Mouse (Mus musculus) limb, embryonic 10.5 days (tissue): Measurements from ENCODE around the gene Gpr155. TPM values are rescaled to one million over a fixed set of nuclear protein-coding genes. Genes with fewer than 3 reads are reported as not detected.
A peak's percentile ranks its signal among the peaks of the same experiment; 100 is the strongest.

ENCODE experiments used
- DNase-seq: peaks from one replicate; pipeline ENCODE4 v3.0.0-alpha.2; 2017; ENCODE audit warnings: low spot score
- H3K27ac ChIP-seq: fragments of 300-500 bp; sonication (generic); 2 replicates; pipeline ENCODE4 v1.5.1; 2016; ENCODE audit warnings: mild to moderate bottlenecking
- H3K27me3 ChIP-seq: fragments of 300-500 bp; sonication (generic); 2 replicates; pipeline ENCODE4 v1.6.1; 2016; ENCODE audit warnings: low read depth, mild to moderate bottlenecking; ENCODE audit not compliant: poor library complexity, severe bottlenecking
- H3K36me3 ChIP-seq: fragments of 300-500 bp; sonication (generic); 2 replicates; pipeline ENCODE4 v1.6.1; 2016; ENCODE audit warnings: mild to moderate bottlenecking, moderate library complexity
- H3K4me1 ChIP-seq: fragments of 300-500 bp; sonication (generic); 2 replicates; pipeline ENCODE4 v1.6.1; 2016
- H3K4me3 ChIP-seq: fragments of 300-500 bp; sonication (generic); 2 replicates; pipeline ENCODE4 v1.5.1; 2016; ENCODE audit warnings: mild to moderate bottlenecking, moderate library complexity
- H3K9me3 ChIP-seq: fragments of 300-500 bp; sonication (generic); replicated peaks from 2 replicates; pipeline ENCODE4 v1.6.1; 2016; ENCODE audit warnings: mild to moderate bottlenecking
- WGBS: fragments of 180-500 bp; shearing (Covaris S2); methylation state at CpG from one replicate; pipeline ENCODE4 v1.1.7; 2016; 5-methylcytosine and 5-hydroxymethylcytosine counted together
- polyA plus RNA-seq: library from polyadenylated mRNA; unstranded; fragments of >200 nt; fragmentation: Nextera tagmentation; extraction: Ambion mirVana; gene quantifications from 2 replicates; pipeline ENCODE4 v1.2.1, GENCODE M21; 2016

Gene Gpr155
- polyA plus RNA-seq, 1 experiment from 2014 or later = 2.4 TPM

- no peak overlapping the region for H3K27ac ChIP-seq
These were observed 6.7 kb downstream of the Gpr155 start for GRCm38 (mm10) chr2:73379656-73380055.

DNA sequence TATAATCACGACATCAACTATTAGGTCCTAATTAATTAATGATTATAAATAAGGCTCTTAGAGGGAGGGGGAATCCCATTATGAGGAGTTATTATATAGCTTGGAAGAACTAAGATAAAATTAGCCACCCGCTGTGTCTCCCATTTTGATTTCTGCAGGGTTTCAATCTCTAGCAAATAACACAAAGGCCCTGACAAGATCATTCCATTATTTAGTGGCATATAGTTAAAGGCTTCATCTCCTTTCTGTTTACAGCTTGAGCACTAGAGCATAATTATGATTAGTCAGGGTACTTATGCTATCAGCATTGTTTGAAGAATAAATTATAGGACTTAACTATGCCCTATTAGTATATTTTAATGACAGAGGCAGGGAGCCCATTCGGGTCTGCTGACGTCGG lies 8.0 kb downstream of the Gpr155 start:
- Histone ChIP-seq H3K9me3 (no peaks in the 10 kb centered on the region), H3K27ac (no peak overlapping the region), H3K4me1 (peaks cover 20% of the 10 kb centered on the region), H3K36me3 (no peaks in the 10 kb centered on the region), H3K4me3 (no peak overlapping the region), H3K27me3 (no peaks in the 10 kb centered on the region)
- 94% methylated on average over 5 of the region's 5 CpGs for WGBS
- DNase-seq = no peak

More at GRCm38 (mm10) chr2:73379656-73380055, 6.7 kb downstream of the Gpr155 start:
- 0 out of 2 replicates have a peak, but pooled peaks cover 5% of the 10 kb centered on the region for H3K27me3 ChIP-seq
- no peak for DNase-seq
- H3K9me3 ChIP-seq = no peaks in the 10 kb centered on the region
- no peak overlapping the region for H3K4me3 ChIP-seq
- WGBS = 85% methylated on average over 5 of the region's 5 CpGs
- peaks cover 15% of the 10 kb centered on the region for H3K4me1 ChIP-seq
- no peaks in the 10 kb centered on the region for H3K36me3 ChIP-seq

DNA sequence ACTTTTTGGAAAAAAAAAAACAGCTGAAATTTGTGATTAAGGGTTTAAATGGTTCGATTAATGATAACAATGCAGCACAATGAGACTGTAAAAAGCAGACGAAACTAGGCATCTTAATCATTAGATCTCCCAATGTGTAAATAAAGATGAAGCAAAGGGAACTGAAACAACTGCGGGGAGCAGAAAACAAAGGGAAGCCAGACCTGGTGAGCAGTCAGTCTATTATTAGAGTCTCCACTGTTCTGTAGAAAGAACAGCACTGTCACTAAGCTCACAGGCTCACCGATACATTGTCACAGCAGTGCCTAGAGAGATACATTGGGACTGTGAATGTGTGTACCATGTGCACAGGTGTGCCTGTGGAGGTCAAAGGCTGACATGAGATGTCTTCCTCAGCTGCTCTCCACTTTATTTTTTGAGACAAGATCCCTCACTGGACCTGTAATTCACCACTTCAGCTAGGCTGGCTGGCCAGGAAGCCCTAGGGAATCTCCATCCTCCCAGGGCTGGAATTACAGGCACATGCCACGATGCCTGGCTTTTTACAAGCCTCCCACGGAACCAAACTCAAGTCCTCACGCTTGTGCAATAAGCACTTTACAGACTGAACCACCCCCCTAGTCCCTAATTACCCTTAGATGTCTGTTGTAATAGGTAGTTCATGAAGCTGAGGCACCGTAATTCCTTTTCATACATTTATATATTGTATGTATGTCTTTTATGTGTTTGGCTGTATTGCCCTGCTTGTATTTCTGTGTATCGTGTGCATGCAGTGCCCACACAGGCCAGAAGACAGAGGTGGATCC lies 14.6 kb downstream of the Gpr155 start:
- no peak for DNase-seq
- 78% methylated on average over 9 of the region's 9 CpGs for WGBS
- Histone ChIP-seq H3K4me3 (no peak overlapping the region), H3K36me3 (no peaks in the 10 kb centered on the region), H3K27ac (no peak overlapping the region), H3K27me3 (no peaks in the 10 kb centered on the region), H3K9me3 (no peaks in the 10 kb centered on the region), H3K4me1 (peaks cover 24% of the 10 kb centered on the region)

DNA sequence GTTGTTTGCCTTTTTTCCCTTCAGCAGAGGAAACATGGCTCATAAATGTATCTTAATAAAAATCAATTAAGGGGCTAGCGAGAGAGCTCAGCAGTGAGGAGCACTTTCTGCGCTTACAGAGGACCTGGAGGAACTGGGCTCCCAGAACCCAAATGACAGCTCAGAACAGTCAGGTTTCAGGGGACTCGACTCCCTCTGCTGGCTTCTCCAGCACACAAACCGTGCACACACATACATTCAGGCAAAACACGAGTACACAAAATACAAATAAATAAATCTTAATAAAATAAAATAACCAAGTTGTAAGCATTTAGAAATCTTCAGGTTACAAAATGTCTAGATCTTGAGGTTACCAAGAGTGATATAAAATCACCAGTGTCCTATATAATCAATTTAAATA lies 22.9 kb downstream of the Gpr155 start:
- Histone ChIP-seq H3K9me3 (no peaks in the 10 kb centered on the region), H3K4me3 (no peak overlapping the region), H3K27ac (no peak overlapping the region), H3K36me3 (no peaks in the 10 kb centered on the region), H3K27me3 (no peaks in the 10 kb centered on the region), H3K4me1 (no peaks in the 10 kb centered on the region)
- 77% methylated on average over 5 of the region's 5 CpGs for WGBS
- no peak for DNase-seq

DNA sequence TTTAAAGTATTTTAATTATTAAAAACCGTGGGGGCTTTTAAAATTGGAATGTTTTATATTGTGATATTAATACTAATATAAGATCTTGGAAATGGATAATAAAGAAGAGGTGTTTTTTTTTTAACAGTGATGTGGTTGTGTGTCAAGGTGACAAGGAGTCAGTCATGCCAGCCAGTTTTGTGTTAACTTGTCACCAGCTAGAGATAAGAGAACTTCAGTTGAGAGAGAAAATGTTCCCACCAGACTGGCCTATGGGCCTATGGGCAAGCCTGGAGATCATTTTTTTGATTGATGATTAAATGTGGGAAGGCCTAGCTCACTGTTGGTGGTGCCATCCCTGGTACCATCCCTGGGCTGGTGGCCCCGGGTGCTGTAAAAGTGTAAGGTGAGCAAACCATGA lies 25.8 kb downstream of the Gpr155 start:
- H3K27ac ChIP-seq = no peak overlapping the region; the same call in 1 of the 2 replicates
- H3K4me1 ChIP-seq = peaks cover 9% of the 10 kb centered on the region
- H3K36me3 ChIP-seq = no peaks in the 10 kb centered on the region
- H3K27me3 ChIP-seq = no peaks in the 10 kb centered on the region
- H3K9me3 ChIP-seq = no peaks in the 10 kb centered on the region
- DNase-seq = no peak
- 89% methylated on average over 2 of the region's 2 CpGs for WGBS
- no peak overlapping the region for H3K4me3 ChIP-seq

DNA sequence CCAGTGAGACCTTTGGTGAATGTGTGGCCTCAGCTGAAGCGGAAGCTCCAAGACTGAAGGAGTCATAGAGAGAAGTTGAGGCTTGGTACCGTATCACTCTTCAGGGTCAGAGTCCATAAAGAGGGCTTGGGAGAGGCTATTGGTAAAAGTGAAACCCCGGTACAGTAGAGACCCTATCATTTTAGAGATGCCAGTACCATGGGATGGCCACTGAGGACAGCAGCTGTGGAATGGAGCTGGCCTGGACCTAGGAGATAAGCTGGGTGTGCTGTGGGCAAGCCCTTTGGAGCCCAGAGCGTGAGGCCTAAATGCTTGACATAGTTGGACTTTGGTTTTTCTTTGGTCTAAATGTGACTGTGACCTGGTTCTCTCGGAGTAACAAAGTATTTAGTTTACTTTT lies 26.4 kb downstream of the Gpr155 start:
- no peaks in the 10 kb centered on the region for H3K9me3 ChIP-seq
- no peak overlapping the region for H3K27ac ChIP-seq
- peaks cover 9% of the 10 kb centered on the region for H3K4me1 ChIP-seq
- H3K27me3 ChIP-seq = no peaks in the 10 kb centered on the region
- no peak overlapping the region for H3K4me3 ChIP-seq
- 92% methylated on average over 5 of the region's 5 CpGs for WGBS
- DNase-seq = no peak
- no peaks in the 10 kb centered on the region for H3K36me3 ChIP-seq

GRCm38 (mm10) chr2:73357004-73357403 lies 29.4 kb downstream of the Gpr155 start:
- Histone ChIP-seq H3K27ac (peak overlapping the region; percentile 79), H3K9me3 (no peaks in the 10 kb centered on the region), H3K4me3 (peak overlapping the region; percentile 27; the same call in 1 of the 2 replicates), H3K4me1 (peaks cover 10% of the 10 kb centered on the region), H3K36me3 (no peaks in the 10 kb centered on the region), H3K27me3 (no peaks in the 10 kb centered on the region)
- WGBS = 55% methylated on average over 18 of the region's 18 CpGs
- peak; percentile 59 for DNase-seq

DNA sequence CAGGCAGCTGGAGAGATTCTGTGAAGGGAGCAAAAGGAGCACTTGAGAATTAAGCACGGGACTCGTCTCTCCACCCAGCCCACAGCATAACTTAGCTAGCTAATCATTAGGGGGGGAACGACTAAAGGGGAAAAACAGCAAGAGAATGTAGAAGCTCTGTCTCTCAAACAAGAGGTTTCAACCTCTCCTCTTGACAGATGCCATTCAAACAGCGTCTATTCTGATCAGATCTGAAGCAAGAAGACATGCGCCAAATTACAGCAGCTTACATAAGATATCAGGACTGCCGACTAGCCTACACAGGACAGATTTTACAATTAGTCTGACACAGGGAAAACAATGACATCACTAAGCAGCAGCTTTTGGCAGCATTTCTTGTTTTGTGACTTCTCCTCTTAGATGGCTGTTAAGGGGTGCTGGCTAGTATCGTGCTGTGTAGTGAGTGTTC lies 34.4 kb downstream of the Gpr155 start:
- 78% methylated on average over 7 of the region's 7 CpGs for WGBS

GRCm38 (mm10) chr2:73351496-73351895 lies 34.9 kb downstream of the Gpr155 start:
- DNase-seq = no peak
- H3K27ac ChIP-seq = no peak overlapping the region
- WGBS = 75% methylated on average over 5 of the region's 5 CpGs

More for the DNA sequence above, 34.4 kb downstream of the Gpr155 start:
- Histone ChIP-seq H3K4me3 (no peak overlapping the region), H3K9me3 (no peaks in the 10 kb centered on the region), H3K4me1 (peaks cover 32% of the 10 kb centered on the region), H3K27me3 (no peaks in the 10 kb centered on the region), H3K36me3 (no peaks in the 10 kb centered on the region), H3K27ac (no peak overlapping the region)
- no peak for DNase-seq

DNA sequence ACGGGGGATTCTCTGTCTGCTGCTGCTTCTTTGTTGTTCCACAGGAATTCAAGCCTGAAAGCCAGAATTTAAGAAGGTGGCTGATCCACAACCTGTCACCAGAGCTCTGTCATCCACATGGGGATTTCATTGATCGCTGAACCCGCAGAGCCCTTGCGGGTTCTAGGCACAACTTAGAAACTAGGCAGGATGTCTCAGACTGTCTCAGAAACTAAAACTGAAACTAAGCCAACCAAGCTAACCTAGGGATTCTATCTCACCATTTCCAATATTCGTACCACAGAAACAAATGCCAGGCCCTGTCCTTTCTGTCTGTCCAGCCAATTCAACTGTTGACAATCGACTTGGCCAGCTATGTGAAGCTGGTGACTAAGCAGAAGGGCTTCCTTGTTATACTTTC lies 38.2 kb downstream of the Gpr155 start:
- no peak for DNase-seq
- WGBS = 74% methylated on average over 6 of the region's 6 CpGs
- Histone ChIP-seq H3K36me3 (no peaks in the 10 kb centered on the region), H3K9me3 (no peaks in the 10 kb centered on the region), H3K4me3 (no peak overlapping the region), H3K27ac (no peak overlapping the region), H3K27me3 (no peaks in the 10 kb centered on the region), H3K4me1 (peaks cover 44% of the 10 kb centered on the region)

More at GRCm38 (mm10) chr2:73351496-73351895, 34.9 kb downstream of the Gpr155 start:
- H3K27me3 ChIP-seq = no peaks in the 10 kb centered on the region
- H3K36me3 ChIP-seq = no peaks in the 10 kb centered on the region
- no peak overlapping the region for H3K4me3 ChIP-seq
- peaks cover 32% of the 10 kb centered on the region for H3K4me1 ChIP-seq
- no peaks in the 10 kb centered on the region for H3K9me3 ChIP-seq

GRCm38 (mm10) chr2:73347766-73348165 lies 38.6 kb downstream of the Gpr155 start:
- Histone ChIP-seq H3K27me3 (no peaks in the 10 kb centered on the region), H3K9me3 (no peaks in the 10 kb centered on the region), H3K4me1 (peaks cover 44% of the 10 kb centered on the region), H3K27ac (no peak overlapping the region), H3K36me3 (no peaks in the 10 kb centered on the region), H3K4me3 (no peak overlapping the region)
- DNase-seq = no peak
- WGBS = 42% methylated on average over 9 of the region's 9 CpGs

GRCm38 (mm10) chr2:73347136-73347535 lies 39.2 kb downstream of the Gpr155 start:
- Histone ChIP-seq H3K4me3 (no peak overlapping the region), H3K9me3 (no peaks in the 10 kb centered on the region), H3K36me3 (no peaks in the 10 kb centered on the region), H3K4me1 (peaks cover 44% of the 10 kb centered on the region), H3K27me3 (no peaks in the 10 kb centered on the region), H3K27ac (no peak overlapping the region)
- 60% methylated on average over 6 of the region's 6 CpGs for WGBS
- peak; percentile 43 for DNase-seq

DNA sequence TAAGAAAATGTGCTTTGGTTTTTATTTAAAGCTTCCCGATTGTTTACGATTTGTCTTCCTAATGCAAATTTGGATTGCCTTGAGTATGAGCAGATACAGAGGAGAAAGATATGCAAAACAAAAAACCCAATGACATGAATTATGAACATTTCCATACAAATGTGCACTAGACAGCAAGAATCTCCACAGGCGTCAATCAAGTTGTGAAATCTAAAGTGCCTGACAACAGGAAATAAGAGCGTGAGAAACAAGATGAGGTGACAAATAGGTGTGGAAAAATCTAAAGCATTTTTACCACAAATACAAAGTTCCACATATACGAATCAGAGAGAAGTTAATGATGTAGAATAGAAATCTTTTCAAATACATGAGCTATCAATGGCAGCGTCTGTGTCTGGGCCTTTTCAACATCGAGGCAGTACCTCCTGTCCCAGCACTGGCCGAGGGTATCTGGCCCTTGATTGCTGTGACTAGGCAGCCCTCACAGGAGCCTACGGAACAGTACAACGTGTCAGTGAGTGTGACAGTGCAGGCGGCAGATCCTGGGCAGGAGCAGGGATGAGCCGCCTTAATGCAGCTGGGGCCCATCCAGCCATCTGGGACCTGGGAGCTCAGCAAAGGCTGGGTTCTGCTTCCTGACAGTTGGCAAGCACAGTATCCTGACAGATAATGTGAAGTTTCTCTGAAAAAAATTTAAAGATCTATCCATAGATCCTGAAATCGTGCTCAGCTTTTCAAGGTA lies 39.9 kb downstream of the Gpr155 start:
- Histone ChIP-seq H3K4me3 (no peak overlapping the region), H3K36me3 (no peaks in the 10 kb centered on the region), H3K27me3 (no peaks in the 10 kb centered on the region), H3K4me1 (peaks cover 39% of the 10 kb centered on the region), H3K27ac (no peak overlapping the region; the same call in 1 of the 2 replicates), H3K9me3 (no peaks in the 10 kb centered on the region)
- DNase-seq = no peak
- WGBS = 58% methylated on average over 13 of the region's 13 CpGs
